In the genomic region with DNA sequence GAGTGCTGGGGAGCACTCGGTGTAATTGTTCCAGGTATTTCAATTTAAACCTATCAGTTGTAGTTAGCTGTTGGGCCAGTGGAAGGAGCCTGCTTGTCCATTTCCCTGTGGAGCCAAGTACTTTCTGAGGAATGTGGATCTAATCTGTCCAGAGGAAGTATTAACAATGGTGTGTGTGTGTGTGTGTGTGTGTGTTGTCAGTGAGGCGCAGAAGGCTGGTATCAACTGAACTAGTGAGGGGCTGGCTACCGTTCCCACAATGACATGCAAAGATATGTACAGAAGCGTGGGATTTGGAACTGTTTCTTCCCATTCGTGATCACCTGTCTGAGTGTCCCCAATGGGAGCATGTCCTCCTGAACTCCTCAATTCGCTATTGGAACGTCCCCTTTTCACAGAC, we compare ENCODE assay signal across 9 mouse cellular contexts. TPM values are rescaled to one million over a fixed set of nuclear protein-coding genes. Genes with fewer than 3 reads are reported as not detected.
DNase-seq lines count a peak whose midpoint lies in the region; ATAC-seq lines count a peak whose summit lies in the region.
"Had no signal": no experiment of that assay in that cellular context is flagged by ENCODE, and none has a peak within 500 bp of the region (broad histone marks: within the 10 kb centered on the region; RNA-seq: fewer than 3 reads in every experiment).

No protein-coding gene starts in this region.

- no peaks in the 10 kb centered on the region for H3K9me3 ChIP-seq in intestine, embryonic 15.5 days
- no peaks in the 10 kb centered on the region for H3K9me3 ChIP-seq in intestine, embryonic 16.5 days (ENCODE audit: control insufficient read depth, low read length)
- no peaks in the 10 kb centered on the region for H3K9me3 ChIP-seq in embryonic facial prominence, embryonic 12.5 days

- peaks cover 18% of the 10 kb centered on the region for H3K27me3 ChIP-seq in intestine, embryonic 15.5 days (replicated peaks)
- peaks cover 28% of the 10 kb centered on the region for H3K27me3 ChIP-seq in intestine, embryonic 16.5 days (replicated peaks; ENCODE audit: control insufficient read depth, insufficient read depth, low read length)
- peaks cover 37% of the 10 kb centered on the region for H3K27me3 ChIP-seq in embryonic facial prominence, embryonic 12.5 days

- no peak overlapping the region for H3K9ac ChIP-seq in intestine, embryonic 15.5 days
- no peak overlapping the region for H3K9ac ChIP-seq in intestine, embryonic 16.5 days (ENCODE audit: low read depth, low read length)
- no peak overlapping the region for H3K9ac ChIP-seq in embryonic facial prominence, embryonic 12.5 days

- H3K27ac ChIP-seq in intestine, embryonic 15.5 days = no peak overlapping the region
- H3K27ac ChIP-seq in intestine, embryonic 16.5 days (ENCODE audit: low read length) = no peak overlapping the region
- no peak overlapping the region for H3K27ac ChIP-seq in embryonic facial prominence, embryonic 12.5 days

- 61% methylated on average over 7 of the region's 7 CpGs for WGBS in intestine, embryonic 15.5 days
- WGBS in intestine, embryonic 16.5 days = 62% methylated on average over 7 of the region's 7 CpGs
- 55% methylated on average over 7 of the region's 7 CpGs for WGBS in embryonic facial prominence, embryonic 12.5 days

- ATAC-seq in intestine, embryonic 15.5 days = no peak
- no peak for ATAC-seq in intestine, embryonic 16.5 days
- no peak for ATAC-seq in embryonic facial prominence, embryonic 12.5 days (ENCODE audit: insufficient number of reproducible peaks, insufficient read depth, low FRiP score, low TSS enrichment)

- H3K4me1 ChIP-seq in intestine, embryonic 15.5 days (replicated peaks) = peaks cover 23% of the 10 kb centered on the region
- H3K4me1 ChIP-seq in intestine, embryonic 16.5 days (ENCODE audit: control insufficient read depth, insufficient read depth, low read length) = peaks cover 26% of the 10 kb centered on the region
- H3K4me1 ChIP-seq in embryonic facial prominence, embryonic 12.5 days = peaks cover 24% of the 10 kb centered on the region

- H3K4me3 ChIP-seq in intestine, embryonic 15.5 days (replicated peaks) = no peak overlapping the region
- no peak overlapping the region for H3K4me3 ChIP-seq in intestine, embryonic 16.5 days (ENCODE audit: low read length)
- no peak overlapping the region for H3K4me3 ChIP-seq in embryonic facial prominence, embryonic 12.5 days
- H3K4me3 ChIP-seq: erythroblast, embryonic 14.5 days had no signal

- no peaks in the 10 kb centered on the region for H3K36me3 ChIP-seq in intestine, embryonic 15.5 days
- no peaks in the 10 kb centered on the region for H3K36me3 ChIP-seq in intestine, embryonic 16.5 days (ENCODE audit: control insufficient read depth, insufficient read depth, low read length)
- no peaks in the 10 kb centered on the region for H3K36me3 ChIP-seq in embryonic facial prominence, embryonic 12.5 days

- DNase-seq in gonadal fat pad, adult 2 months (ENCODE audit: low read depth) = peak; percentile 14
- peak; percentile 28 for DNase-seq in kidney, postnatal 14 days
- DNase-seq in natural killer cell, adult 2 months (ENCODE audit: low spot score in 2 of 2) = no peak
- no peak for DNase-seq in cerebellum, adult 18-20 months
- DNase-seq in cerebellum, adult 11 months = no peak

- peak overlapping the region; percentile 29; the same call in 1 of the 2 replicates for H3K4me2 ChIP-seq in intestine, embryonic 15.5 days (replicated peaks)
- H3K4me2 ChIP-seq in intestine, embryonic 16.5 days (ENCODE audit: low read depth, low read length) = no peak overlapping the region
- H3K4me2 ChIP-seq in embryonic facial prominence, embryonic 12.5 days (replicated peaks) = peak overlapping the region; percentile 81; the same call in 1 of the 2 replicates

RNA-seq across cellular contexts. Expression of a gene that starts 3.2 kb away (rescaled TPM):
- polyA plus RNA-seq in intestine, embryonic 15.5 days (2015; fragmentation: Nextera tagmentation; extraction: Ambion mirVana) = 2.5 and 2.6 TPM in 2 replicates
- polyA plus RNA-seq in intestine, embryonic 16.5 days (2015; fragmentation: Nextera tagmentation; extraction: Ambion mirVana) = 0.99 and 1.1 TPM in 2 replicates
- 3.5 and 3.7 TPM in 2 replicates for polyA plus RNA-seq in embryonic facial prominence, embryonic 12.5 days (2016; fragmentation: Nextera tagmentation; extraction: Ambion mirVana)
- polyA plus RNA-seq in gonadal fat pad, adult 2 months (2012; rRNA removed) = 2.9 and 3.3 TPM in 2 replicates
- polyA plus RNA-seq: erythroblast, embryonic 14.5 days had no signal

Comparison
In these comparisons a context has a peak if more than half of its experiments do, and no peak if none do; other contexts are left out.
1. DNase-seq: peak in gonadal fat pad, adult 2 months (single experiment) and kidney, postnatal 14 days (single experiment); none in natural killer cell, adult 2 months (0 of 2), cerebellum, adult 18-20 months (0 of 2) and cerebellum, adult 11 months (single experiment).